Mouse (Mus musculus) G1E (cell line): Measurements from ENCODE around the gene Ncor1. TPM values are rescaled to one million over a fixed set of nuclear protein-coding genes. Genes with fewer than 3 reads are reported as not detected.

Experiments used
- ATAC-seq: 2 replicates; pipeline ENCODE4 v1.8.0; 2016; ENCODE audit warnings: mild to moderate bottlenecking; ENCODE audit not compliant: insufficient number of reproducible peaks, poor library complexity, low FRiP score, severe bottlenecking; ENCODE audit errors: extremely low read depth
- DNase-seq: peaks from one replicate; pipeline ENCODE4 v3.0.0; 2012; ENCODE audit warnings: low spot score
- H3K27me3 ChIP-seq: 2 replicates; pipeline ENCODE4 v1.6.1; 2012; ENCODE audit warnings: mild to moderate bottlenecking, low read length, inconsistent platforms; ENCODE audit not compliant: insufficient read depth
- H3K36me3 ChIP-seq: replicated peaks from 2 replicates; pipeline ENCODE3; 2012; ENCODE audit warnings: mild to moderate bottlenecking, inconsistent platforms
- H3K4me1 ChIP-seq: 2 replicates; pipeline ENCODE4 v1.6.1; 2012; ENCODE audit warnings: low read depth, low read length, inconsistent platforms, mixed read lengths; ENCODE audit not compliant: insufficient read depth
- H3K4me3 ChIP-seq: 2 replicates; pipeline ENCODE4 v1.5.1; 2012; ENCODE audit warnings: low read depth, mild to moderate bottlenecking, inconsistent platforms, low read length, moderate library complexity, mixed read lengths
- H3K9me3 ChIP-seq: replicated peaks from 2 replicates; pipeline ENCODE4 v1.6.1; 2012; ENCODE audit warnings: inconsistent platforms
- CTCF ChIP-seq: IDR thresholded peaks from 2 replicates; pipeline ENCODE4 v1.5.1; 2012; ENCODE audit warnings: low read depth, low read length, inconsistent platforms, mixed read lengths
- GATA1 ChIP-seq: IDR thresholded peaks from 2 replicates; pipeline ENCODE4 v1.6.1; 2012; ENCODE audit warnings: borderline replicate concordance, low read length, inconsistent platforms, mixed read lengths
- GATA2 ChIP-seq: IDR thresholded peaks from 2 replicates; pipeline ENCODE4 v1.6.1; 2012; ENCODE audit warnings: low read depth, low read length, inconsistent platforms, borderline replicate concordance
- POLR2AphosphoS5 ChIP-seq: IDR thresholded peaks from 2 replicates; pipeline ENCODE4 v1.6.1; 2012; ENCODE audit warnings: low read depth, low read length, inconsistent platforms; ENCODE audit not compliant: insufficient replicate concordance
- TAL1 ChIP-seq: conservative IDR thresholded peaks from 2 replicates; pipeline ENCODE4 v1.6.1; 2012; ENCODE audit warnings: low read depth, low read length, inconsistent platforms, mixed read lengths
- polyA plus RNA-seq: library from polyadenylated mRNA; stranded (reverse); fragments of >175 nt; gene quantifications from 2 replicates; pipeline ENCODE4 v1.2.3, GENCODE M21; 2012
- total RNA-seq, 2 experiments: library from RNA; stranded (forward) in 1 of 2; stranded (reverse) in 1 of 2; fragments of 200-1000 nt in 1 of 2; fragments of >200 nt in 1 of 2; fragmentation: Nextera tagmentation in 1 of 2; gene quantifications; 2 replicates each; pipeline ENCODE4 v1.2.3; 2014 to 2017

The Ncor1 gene
- total and polyA plus RNA-seq, 3 experiments = 69.9 to 697 (median 214) TPM

DNA sequence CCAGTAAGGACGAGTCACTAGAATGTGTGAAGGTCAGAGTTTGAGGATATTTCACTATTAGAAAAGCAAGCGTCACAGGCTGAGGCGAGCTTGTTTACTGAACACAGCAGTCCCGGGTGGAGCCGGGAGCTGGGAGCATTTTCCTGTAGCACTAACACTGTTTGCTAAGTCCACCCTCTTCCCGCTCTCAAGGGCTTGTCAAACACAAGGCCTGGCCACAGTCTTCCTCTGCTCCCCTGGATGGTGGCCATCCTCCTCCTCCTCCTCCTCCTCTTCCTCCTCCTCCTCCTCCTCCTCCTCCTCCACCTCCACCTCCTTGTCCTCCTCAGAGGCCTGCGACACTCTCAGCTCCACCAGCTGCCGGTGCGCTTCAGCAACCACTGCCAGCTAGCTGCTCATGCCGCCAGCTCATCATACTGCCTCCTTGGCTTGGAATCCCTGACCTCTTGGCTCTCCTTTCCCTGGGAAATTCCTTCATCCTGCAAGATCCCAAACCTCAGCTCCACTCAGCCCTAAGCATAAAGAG is 37.0 kb upstream of the Ncor1 start:
- no peak overlapping the region for H3K4me3 ChIP-seq
- ATAC-seq (no peak), DNase-seq (no peak)
- H3K9me3 ChIP-seq = no peaks in the 10 kb centered on the region
- H3K36me3 ChIP-seq = peaks cover 34% of the 10 kb centered on the region
- no peak for TF ChIP-seq CTCF
- no peak for TF ChIP-seq TAL1
- peaks cover 32% of the 10 kb centered on the region for H3K4me1 ChIP-seq
- H3K27me3 ChIP-seq = no peaks in the 10 kb centered on the region

DNA sequence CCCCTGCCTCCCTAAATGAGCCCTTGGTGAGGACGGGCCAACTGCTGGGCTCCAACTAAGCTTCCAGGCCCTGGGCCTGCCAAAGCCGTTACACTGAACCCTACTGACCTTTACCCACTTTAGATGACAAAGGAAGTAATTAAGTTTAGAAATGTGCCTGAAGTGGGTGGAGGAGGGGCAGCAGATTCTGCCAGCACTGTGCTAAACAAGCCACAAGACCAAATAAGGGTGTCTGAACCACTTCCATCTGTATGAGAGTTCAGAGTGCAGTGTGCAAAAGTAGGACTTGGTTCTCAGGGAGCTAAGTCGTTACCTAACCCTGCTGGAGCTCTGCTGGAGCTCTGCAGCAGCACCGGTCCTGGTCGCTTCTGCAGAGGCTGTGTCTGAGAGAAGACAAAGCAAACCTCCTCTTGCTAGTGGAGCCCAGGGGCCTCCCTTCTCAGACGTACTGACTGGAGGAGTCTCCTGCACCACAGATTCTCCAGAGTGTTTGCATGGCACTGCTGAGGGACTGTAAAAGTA is 36.5 kb upstream of the Ncor1 start:
- no peak overlapping the region; the same call in 1 of the 2 replicates for H3K4me3 ChIP-seq
- DNase-seq = no peak
- H3K36me3 ChIP-seq = peaks cover 34% of the 10 kb centered on the region
- peak; percentile 15; the same call in 1 of the 2 replicates for ATAC-seq
- no peaks in the 10 kb centered on the region for H3K27me3 ChIP-seq
- H3K9me3 ChIP-seq = no peaks in the 10 kb centered on the region
- H3K4me1 ChIP-seq = peaks cover 35% of the 10 kb centered on the region
- TF ChIP-seq CTCF (no peak), TAL1 (no peak), POLR2AphosphoS5 (no peak), GATA1 (no peak), GATA2 (no peak)

DNA sequence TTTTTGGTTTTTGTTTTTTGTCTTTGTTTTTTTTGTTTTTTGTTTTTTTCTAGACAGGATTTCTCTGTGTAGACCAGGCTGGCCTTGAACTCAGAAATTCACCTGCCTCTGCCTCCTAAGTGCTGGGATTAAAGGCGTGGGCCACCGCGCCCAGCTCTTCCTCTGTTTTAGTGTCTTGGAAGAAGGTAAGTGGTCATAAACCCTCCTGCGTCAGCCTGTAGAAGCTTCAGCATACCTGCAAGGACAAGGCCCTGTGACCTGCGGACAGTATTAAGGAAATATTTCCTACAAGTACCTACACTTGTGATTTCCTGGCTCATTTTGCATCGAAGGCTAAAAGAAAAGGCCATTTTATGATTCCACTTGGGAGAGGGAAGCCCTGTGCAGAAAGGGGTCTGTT is 35.4 kb upstream of the Ncor1 start:
- Histone ChIP-seq H3K4me1 (peaks cover 45% of the 10 kb centered on the region), H3K27me3 (no peaks in the 10 kb centered on the region), H3K9me3 (no peaks in the 10 kb centered on the region), H3K36me3 (peaks cover 38% of the 10 kb centered on the region), H3K4me3 (no peak overlapping the region)
- ATAC-seq (no peak), DNase-seq (no peak)
- TF ChIP-seq TAL1 = no peak
- TF ChIP-seq GATA2 = no peak
- TF ChIP-seq CTCF = no peak
- no peak for TF ChIP-seq POLR2AphosphoS5
- no peak for TF ChIP-seq GATA1

- Histone ChIP-seq H3K36me3 (peaks cover 21% of the 10 kb centered on the region), H3K27me3 (no peaks in the 10 kb centered on the region), H3K4me1 (peaks cover 47% of the 10 kb centered on the region), H3K4me3 (no peak overlapping the region; the same call in 1 of the 2 replicates), H3K9me3 (peaks cover 2% of the 10 kb centered on the region; the same call in 1 of the 2 replicates)
- no peak for ATAC-seq
- no peak for DNase-seq
- TF ChIP-seq POLR2AphosphoS5 (no peak), GATA1 (no peak), CTCF (no peak), TAL1 (no peak), GATA2 (no peak)
Observed at GRCm38 (mm10) chr11:62487540-62488350, 29.4 kb upstream of the Ncor1 start.

- Histone ChIP-seq H3K9me3 (peaks cover 2% of the 10 kb centered on the region; the same call in 1 of the 2 replicates), H3K4me1 (peaks cover 47% of the 10 kb centered on the region), H3K27me3 (no peaks in the 10 kb centered on the region), H3K4me3 (no peak overlapping the region), H3K36me3 (peaks cover 18% of the 10 kb centered on the region)
- DNase-seq (no peak), ATAC-seq (peak; percentile 54)
- TF ChIP-seq TAL1 (peak; percentile 57), GATA1 (no peak), POLR2AphosphoS5 (no peak)
Observed at GRCm38 (mm10) chr11:62486949-62487348, 28.6 kb upstream of the Ncor1 start.

DNA sequence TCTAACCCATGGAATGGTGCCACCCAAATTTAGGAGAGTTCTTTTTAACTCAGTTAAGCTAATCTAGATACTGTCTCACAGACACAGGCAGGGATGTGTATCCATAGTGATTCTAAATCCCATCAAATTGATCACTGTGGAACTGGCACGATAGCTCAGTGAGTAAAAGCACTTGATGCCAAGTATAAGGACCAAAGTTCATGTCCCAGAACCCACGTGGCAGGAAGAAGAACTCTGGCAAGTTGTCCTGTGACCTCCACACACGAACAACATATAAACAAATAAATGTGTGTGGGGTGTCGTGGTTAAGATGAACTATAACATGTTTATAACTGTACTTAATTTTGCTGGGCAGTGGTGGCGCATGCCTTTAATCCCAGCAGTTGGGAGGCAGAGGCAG is 21.2 kb upstream of the Ncor1 start:
- no peak for DNase-seq
- no peak for TF ChIP-seq POLR2AphosphoS5
- no peak for TF ChIP-seq CTCF
- TF ChIP-seq GATA1 = no peak
- no peak for TF ChIP-seq TAL1
- TF ChIP-seq GATA2 = no peak
- Histone ChIP-seq H3K36me3 (peaks cover 41% of the 10 kb centered on the region), H3K9me3 (no peaks in the 10 kb centered on the region), H3K4me3 (no peak overlapping the region), H3K4me1 (no peaks in the 10 kb centered on the region), H3K27me3 (no peaks in the 10 kb centered on the region)
- no peak for ATAC-seq
